Mouse (Mus musculus) myocyte (in vitro differentiated cells): ENCODE measurements at regions not wholly inside any gene's neighbourhood (a gene's known extent, or its start where the extent isn't known, plus 50 kb on each side); places are given as distances from the start of the nearest gene placed in this dataset.

Experiments
- MAX ChIP-seq: IDR thresholded peaks from one replicate; pipeline ENCODE4 v1.6.1; 2011; ENCODE audit warnings: low read depth, mild to moderate bottlenecking, control low read depth
- MYOG ChIP-seq, 3 experiments: IDR thresholded peaks; one replicate each; pipeline ENCODE4 v1.6.1; 2011; ENCODE audit warnings: control low read depth in 2 of 3, low read depth in 2 of 3, mild to moderate bottlenecking in 2 of 3; ENCODE audit not compliant: insufficient read length in 2 of 3, control insufficient read depth in 1 of 3, insufficient read depth in 1 of 3
- POLR2A ChIP-seq: IDR thresholded peaks from one replicate; pipeline ENCODE4 v1.6.1; 2011; ENCODE audit warnings: low read depth, mild to moderate bottlenecking, control low read depth, moderate library complexity; ENCODE audit not compliant: insufficient read length
- TCF3 ChIP-seq: IDR thresholded peaks from one replicate; pipeline ENCODE4 v1.6.1; 2011; ENCODE audit warnings: low read depth, control low read depth; ENCODE audit not compliant: insufficient read length
- USF1 ChIP-seq: IDR thresholded peaks from one replicate; pipeline ENCODE4 v1.6.1; 2011; ENCODE audit warnings: low read depth, mild to moderate bottlenecking, control low read depth, moderate library complexity

- TF ChIP-seq POLR2A (no peak), USF1 (no peak), MYOG (IDR thresholded peaks at IDR 0.05; ENCODE audit: control insufficient read depth in 1 of 3, insufficient read depth in 1 of 3, insufficient read length in 2 of 3, low read depth in 2 of 3) (no peak), MAX (no peak), TCF3 (no peak)
Measured at GRCm38 (mm10) chr14:76696729-76697128, 140.0 kb upstream of the Serp2 start.
